Mouse (Mus musculus) heart, embryonic 13.5 days (tissue): ENCODE results near the gene Rrp36. TPM values are rescaled to one million over a fixed set of nuclear protein-coding genes. Genes with fewer than 3 reads are reported as not detected.

Experiments
- ATAC-seq: fragments of 200-750 bp; cut with Nextera tagmentation; 2 replicates; pipeline ENCODE4 v1.8.0; 2017; ENCODE audit warnings: moderate TSS enrichment; ENCODE audit not compliant: insufficient number of reproducible peaks, low FRiP score, low TSS enrichment; ENCODE audit errors: extremely low read depth
- H3K27ac ChIP-seq: fragments of 300-500 bp; sonication (generic); replicated peaks from 2 replicates; pipeline ENCODE4 v1.5.1; 2015; ENCODE audit warnings: moderate library complexity, mild to moderate bottlenecking, inconsistent platforms
- H3K27me3 ChIP-seq: fragments of 300-500 bp; sonication (generic); replicated peaks from 2 replicates; pipeline ENCODE4 v1.6.1; 2015; ENCODE audit warnings: mild to moderate bottlenecking, inconsistent platforms
- H3K36me3 ChIP-seq: fragments of 300-500 bp; sonication (generic); 2 replicates; pipeline ENCODE4 v1.6.1; 2015; ENCODE audit warnings: mild to moderate bottlenecking, inconsistent platforms
- H3K4me1 ChIP-seq: fragments of 300-500 bp; sonication (generic); 2 replicates; pipeline ENCODE4 v1.6.1; 2015; ENCODE audit warnings: inconsistent platforms
- H3K4me2 ChIP-seq: fragments of 300-500 bp; sonication (generic); 2 replicates; pipeline ENCODE4 v1.6.1; 2015; ENCODE audit warnings: inconsistent platforms, mild to moderate bottlenecking, moderate library complexity
- H3K4me3 ChIP-seq: fragments of 300-500 bp; sonication (generic); 2 replicates; pipeline ENCODE4 v1.5.1; 2015; ENCODE audit warnings: moderate library complexity, mild to moderate bottlenecking, inconsistent platforms
- H3K9ac ChIP-seq: fragments of 300-500 bp; sonication (generic); 2 replicates; pipeline ENCODE4 v1.6.1; 2015; ENCODE audit warnings: inconsistent platforms, mild to moderate bottlenecking, moderate library complexity
- H3K9me3 ChIP-seq: fragments of 300-500 bp; sonication (generic); 2 replicates; pipeline ENCODE4 v1.6.1; 2016; ENCODE audit warnings: inconsistent platforms
- WGBS: fragments of 180-500 bp; shearing (Covaris S2); methylation state at CpG from one replicate; pipeline ENCODE4 v1.1.7; 2015; ENCODE audit warnings: mixed read lengths; 5-methylcytosine and 5-hydroxymethylcytosine counted together
- polyA plus RNA-seq: library from polyadenylated mRNA; unstranded; fragments of >200 nt; fragmentation: Nextera tagmentation; extraction: Ambion mirVana; gene quantifications from 2 replicates; pipeline ENCODE4 v1.2.1, GENCODE M21; 2015

Gene Rrp36
- polyA plus RNA-seq, 1 experiment from 2014 or later, result 37.6 TPM

- no peaks in the 10 kb centered on the region for H3K9me3 ChIP-seq
Observed at GRCm38 (mm10) chr17:46661981-46662380, 12.2 kb downstream of the Rrp36 start.

GRCm38 (mm10) chr17:46661351-46661750 is 12.8 kb downstream of the Rrp36 start:
- 88% methylated on average over 9 of the region's 9 CpGs for WGBS
- Histone ChIP-seq H3K4me2 (no peak overlapping the region), H3K9ac (no peak overlapping the region), H3K9me3 (no peaks in the 10 kb centered on the region), H3K36me3 (peaks cover 100% of the 10 kb centered on the region), H3K4me1 (no peaks in the 10 kb centered on the region), H3K27me3 (no peaks in the 10 kb centered on the region), H3K4me3 (no peak overlapping the region), H3K27ac (no peak overlapping the region)
- no peak for ATAC-seq

More at GRCm38 (mm10) chr17:46661981-46662380, 12.2 kb downstream of the Rrp36 start:
- no peak overlapping the region for H3K4me3 ChIP-seq
- 88% methylated on average over 12 of the region's 12 CpGs for WGBS
- peaks cover 100% of the 10 kb centered on the region for H3K36me3 ChIP-seq
- no peak for ATAC-seq
- H3K4me1 ChIP-seq, result no peaks in the 10 kb centered on the region
- no peak overlapping the region for H3K4me2 ChIP-seq
- no peaks in the 10 kb centered on the region for H3K27me3 ChIP-seq
- no peak overlapping the region for H3K9ac ChIP-seq
- no peak overlapping the region for H3K27ac ChIP-seq

- no peak overlapping the region for H3K27ac ChIP-seq
- no peaks in the 10 kb centered on the region for H3K27me3 ChIP-seq
- no peak for ATAC-seq
- H3K9me3 ChIP-seq, result no peaks in the 10 kb centered on the region
- H3K4me2 ChIP-seq, result no peak overlapping the region
- peaks cover 88% of the 10 kb centered on the region for H3K36me3 ChIP-seq
- H3K4me1 ChIP-seq, result peaks cover 30% of the 10 kb centered on the region
- H3K9ac ChIP-seq, result no peak overlapping the region
- 68% methylated on average over 6 of the region's 6 CpGs for WGBS
- H3K4me3 ChIP-seq, result no peak overlapping the region
Observed at GRCm38 (mm10) chr17:46656054-46656453, 18.1 kb downstream of the Rrp36 start.

- H3K36me3 ChIP-seq, result peaks cover 65% of the 10 kb centered on the region
Observed at GRCm38 (mm10) chr17:46651755-46652547, 22.2 kb downstream of the Rrp36 start.

GRCm38 (mm10) chr17:46651292-46651691 is 22.9 kb downstream of the Rrp36 start:
- Histone ChIP-seq H3K4me3 (peak overlapping the region; percentile 80), H3K4me2 (peak overlapping the region; percentile 80), H3K36me3 (peaks cover 59% of the 10 kb centered on the region), H3K9ac (peak overlapping the region; percentile 97), H3K27ac (peak overlapping the region; percentile 98), H3K4me1 (peaks cover 51% of the 10 kb centered on the region), H3K9me3 (no peaks in the 10 kb centered on the region), H3K27me3 (no peaks in the 10 kb centered on the region)
- WGBS, result 65% methylated on average over 17 of the region's 17 CpGs
- ATAC-seq, result no peak

More at GRCm38 (mm10) chr17:46651755-46652547, 22.2 kb downstream of the Rrp36 start:
- Histone ChIP-seq H3K4me1 (peaks cover 46% of the 10 kb centered on the region), H3K4me3 (peak overlapping the region; percentile 80), H3K9ac (peak overlapping the region; percentile 97), H3K27me3 (no peaks in the 10 kb centered on the region), H3K4me2 (peak overlapping the region; percentile 80), H3K27ac (peak overlapping the region; percentile 98), H3K9me3 (no peaks in the 10 kb centered on the region)
- 55% methylated on average over 20 of the region's 20 CpGs for WGBS
- ATAC-seq, result no peak

GRCm38 (mm10) chr17:46650232-46651031 is 23.7 kb downstream of the Rrp36 start, which contains the start of gene Cul7:
Gene Cul7 (plus strand): TSS chr17:46650337.
- H3K36me3 ChIP-seq, result peaks cover 50% of the 10 kb centered on the region
- 1% methylated on average over 57 of the region's 58 CpGs for WGBS
- peaks cover 48% of the 10 kb centered on the region for H3K4me1 ChIP-seq
- peak within 1 kb of the TSS; percentile 80 for H3K4me2 ChIP-seq
- peak within 1 kb of the TSS; percentile 98 for H3K27ac ChIP-seq
- H3K27me3 ChIP-seq, result no peaks in the 10 kb centered on the region
- H3K4me3 ChIP-seq, result peak within 1 kb of the TSS; percentile 80
- peak; percentile 84 for ATAC-seq
- H3K9me3 ChIP-seq, result no peaks in the 10 kb centered on the region
- H3K9ac ChIP-seq, result peak within 1 kb of the TSS; percentile 97

GRCm38 (mm10) chr17:46649811-46650210 is 24.3 kb downstream of the Rrp36 start:
- H3K4me1 ChIP-seq, result peaks cover 53% of the 10 kb centered on the region

GRCm38 (mm10) chr17:46648436-46648835 is 25.7 kb downstream of the Rrp36 start:
- ATAC-seq, result no peak
- 90% methylated on average over 9 of the region's 9 CpGs for WGBS
- Histone ChIP-seq H3K27me3 (no peaks in the 10 kb centered on the region), H3K9me3 (no peaks in the 10 kb centered on the region), H3K4me3 (no peak overlapping the region), H3K36me3 (peaks cover 33% of the 10 kb centered on the region), H3K4me2 (no peak overlapping the region), H3K9ac (no peak overlapping the region), H3K27ac (no peak overlapping the region), H3K4me1 (peaks cover 59% of the 10 kb centered on the region)

More at GRCm38 (mm10) chr17:46649811-46650210, 24.3 kb downstream of the Rrp36 start:
- Histone ChIP-seq H3K4me2 (peak overlapping the region; percentile 80), H3K9me3 (no peaks in the 10 kb centered on the region), H3K27ac (peak overlapping the region; percentile 98), H3K9ac (peak overlapping the region; percentile 97), H3K4me3 (peak overlapping the region; percentile 80), H3K27me3 (no peaks in the 10 kb centered on the region), H3K36me3 (peaks cover 46% of the 10 kb centered on the region)
- no peak for ATAC-seq
- WGBS, result 31% methylated on average over 15 of the region's 15 CpGs

GRCm38 (mm10) chr17:46647279-46647678 is 26.9 kb downstream of the Rrp36 start:
- no peak overlapping the region; the same call in 1 of the 2 replicates for H3K9ac ChIP-seq
- no peak for ATAC-seq
- H3K4me2 ChIP-seq, result peak overlapping the region; percentile 93

GRCm38 (mm10) chr17:46646322-46646662 is 27.9 kb downstream of the Rrp36 start:
- peaks cover 38% of the 10 kb centered on the region for H3K4me1 ChIP-seq
- ATAC-seq, result no peak
- H3K4me3 ChIP-seq, result peak overlapping the region; percentile 80
- peaks cover 41% of the 10 kb centered on the region for H3K36me3 ChIP-seq
- peak overlapping the region; percentile 81 for H3K27ac ChIP-seq
- no peaks in the 10 kb centered on the region for H3K27me3 ChIP-seq
- no peaks in the 10 kb centered on the region for H3K9me3 ChIP-seq
- peak overlapping the region; percentile 90 for H3K9ac ChIP-seq
- WGBS, result under 1% methylated on average over 19 of the region's 19 CpGs
- peak overlapping the region; percentile 93 for H3K4me2 ChIP-seq

More at GRCm38 (mm10) chr17:46647279-46647678, 26.9 kb downstream of the Rrp36 start:
- Histone ChIP-seq H3K4me3 (peak overlapping the region; percentile 80; the same call in 1 of the 2 replicates), H3K36me3 (peaks cover 33% of the 10 kb centered on the region), H3K27me3 (no peaks in the 10 kb centered on the region), H3K4me1 (peaks cover 47% of the 10 kb centered on the region), H3K27ac (no peak overlapping the region), H3K9me3 (no peaks in the 10 kb centered on the region)
- 86% methylated on average over 7 of the region's 7 CpGs for WGBS
